Mouse (Mus musculus) cortical plate, adult 2 months (tissue): ENCODE data around the gene Dpagt1. TPM values are rescaled to one million over a fixed set of nuclear protein-coding genes. Genes with fewer than 3 reads are reported as not detected.
A peak's percentile ranks its signal among the peaks of the same experiment; 100 is the strongest.
"Not testable (repeated sequence)": the region's sequence is repeated elsewhere in the genome, so short reads cannot be mapped to it uniquely, and the experiment has no call there.

Experiments used
- H3K27ac ChIP-seq: fragments of 200-500 bp; 2 replicates; pipeline ENCODE4 v1.5.1; 2012; ENCODE audit warnings: low read length, control low read depth, inconsistent platforms; ENCODE audit not compliant: insufficient read depth
- H3K4me1 ChIP-seq: fragments of 200-500 bp; 2 replicates; pipeline ENCODE4 v1.6.1; 2011; ENCODE audit warnings: low read length; ENCODE audit not compliant: control insufficient read depth, insufficient read depth
- H3K4me3 ChIP-seq: fragments of 200-500 bp; 2 replicates; pipeline ENCODE4 v1.5.1; 2011; ENCODE audit warnings: mild to moderate bottlenecking, low read length, control low read depth; ENCODE audit not compliant: insufficient read depth
- CTCF ChIP-seq: fragments of 200-500 bp; IDR thresholded peaks from 2 replicates; pipeline ENCODE4 v1.5.1; 2011; ENCODE audit warnings: mild to moderate bottlenecking, control low read depth, low read length; ENCODE audit not compliant: insufficient read depth; ENCODE audit errors: extremely low read depth
- POLR2A ChIP-seq: fragments of 200-500 bp; IDR thresholded peaks from 2 replicates; pipeline ENCODE4 v1.6.1; 2011; ENCODE audit warnings: mild to moderate bottlenecking, low read length, control low read depth; ENCODE audit not compliant: insufficient read depth; ENCODE audit errors: extremely low read depth
- polyA plus RNA-seq: library from polyadenylated mRNA; depleted of rRNA; stranded (reverse); fragments of >200 nt; gene quantifications from 2 replicates; pipeline ENCODE4 v1.2.3, GENCODE M21; 2012; rRNA removed

Gene Dpagt1
- polyA plus RNA-seq = 18.0 and 19.3 TPM in 2 replicates

DNA sequence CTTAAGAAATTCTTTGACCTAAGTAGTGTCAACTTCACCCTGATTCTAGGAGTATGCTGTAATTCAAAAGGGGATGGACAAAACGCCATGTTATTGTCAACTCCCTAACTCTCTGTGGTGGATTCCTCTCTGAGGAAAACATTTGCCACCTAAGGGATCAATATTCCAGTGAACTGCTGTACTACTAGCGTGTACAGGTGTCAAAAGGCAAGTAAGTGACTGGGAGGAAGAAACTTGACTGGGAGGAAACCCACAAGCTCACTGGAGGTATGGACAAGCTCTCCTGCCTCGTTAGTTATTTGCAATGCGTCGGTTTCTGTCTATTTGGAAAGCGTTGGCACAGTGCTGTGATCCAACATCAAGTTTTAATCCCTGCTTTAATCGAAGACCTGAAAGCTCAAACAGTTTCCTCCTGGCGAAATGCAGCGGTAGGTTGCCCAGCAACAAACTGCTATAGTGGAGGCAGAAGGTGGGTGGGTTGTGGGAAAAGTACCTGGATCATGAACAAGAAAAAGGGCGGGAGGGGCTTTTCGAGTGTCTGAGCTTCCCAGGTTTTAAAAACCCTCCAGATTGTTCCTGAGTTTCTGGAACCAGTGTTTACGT, at the start of gene Dpagt1:
Gene Dpagt1, plus strand, starts transcription at position 252 of the 603 bp plus-strand sequence.
- Histone ChIP-seq H3K4me1 (peaks cover 7% of the 10 kb centered on the region), H3K27ac (peak within 1 kb of the TSS; percentile 0; the same call in 1 of the 2 replicates), H3K4me3 (peak within 1 kb of the TSS; percentile 42)
- TF ChIP-seq POLR2A = no peak
- no peak for TF ChIP-seq CTCF

DNA sequence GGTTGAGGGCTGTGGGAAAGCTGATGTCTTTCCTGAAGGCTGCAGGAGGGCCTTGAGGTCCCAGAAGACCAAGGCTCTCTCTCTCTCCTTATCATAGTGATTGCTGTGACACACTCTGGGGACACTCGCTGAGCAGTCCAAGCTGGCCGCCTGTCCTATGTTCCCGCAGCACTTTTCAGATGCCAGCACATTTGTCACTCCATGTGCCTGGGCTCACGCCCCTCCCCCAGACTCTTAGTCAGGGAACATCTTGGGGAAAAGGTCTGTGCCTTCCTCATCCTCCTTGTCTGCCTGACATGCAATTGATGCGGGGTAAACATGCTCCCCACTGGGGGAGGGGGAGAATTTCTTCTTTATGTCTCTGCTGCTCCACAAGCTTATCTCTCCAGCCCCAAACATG, 42.6 kb upstream of the Dpagt1 start:
- H3K4me1 ChIP-seq = peaks cover 2% of the 10 kb centered on the region; the same call in 1 of the 2 replicates
- H3K4me3 ChIP-seq = no peak overlapping the region
- TF ChIP-seq CTCF (no peak), POLR2A (no peak)
- no peak overlapping the region for H3K27ac ChIP-seq

DNA sequence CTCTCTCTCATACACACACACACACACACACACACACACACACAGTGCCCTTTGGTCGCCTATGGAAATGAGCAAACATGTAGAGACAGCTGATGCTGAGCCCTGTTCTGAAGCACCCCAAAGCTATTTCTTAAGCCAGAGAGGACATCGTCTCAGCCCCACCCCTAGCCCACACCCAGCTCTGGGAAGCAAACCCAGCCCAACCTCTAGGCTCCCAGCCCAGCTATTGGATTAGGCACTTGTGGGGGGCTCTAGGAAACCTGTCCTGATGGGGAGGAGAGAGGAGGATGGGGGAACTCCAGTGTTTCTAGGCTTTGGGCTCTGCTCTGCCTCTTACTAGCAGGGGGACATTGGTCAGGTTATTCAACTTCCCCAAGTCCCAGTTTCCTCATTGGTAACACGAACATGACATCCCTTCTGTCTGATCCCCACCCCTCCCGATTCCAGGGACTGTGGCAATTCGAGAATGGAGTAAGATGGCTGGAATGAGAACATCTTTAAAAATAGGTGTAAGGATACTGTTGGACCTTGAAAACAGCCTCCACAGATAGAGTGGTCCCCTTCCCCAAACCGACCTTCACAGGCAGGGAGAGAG, 39.5 kb upstream of the Dpagt1 start:
- H3K4me3 ChIP-seq = peak overlapping the region; percentile 87
- H3K4me1 ChIP-seq = peaks cover 4% of the 10 kb centered on the region; the same call in 1 of the 2 replicates
- no peak overlapping the region for H3K27ac ChIP-seq
- TF ChIP-seq POLR2A = no peak
- TF ChIP-seq CTCF = no peak

DNA sequence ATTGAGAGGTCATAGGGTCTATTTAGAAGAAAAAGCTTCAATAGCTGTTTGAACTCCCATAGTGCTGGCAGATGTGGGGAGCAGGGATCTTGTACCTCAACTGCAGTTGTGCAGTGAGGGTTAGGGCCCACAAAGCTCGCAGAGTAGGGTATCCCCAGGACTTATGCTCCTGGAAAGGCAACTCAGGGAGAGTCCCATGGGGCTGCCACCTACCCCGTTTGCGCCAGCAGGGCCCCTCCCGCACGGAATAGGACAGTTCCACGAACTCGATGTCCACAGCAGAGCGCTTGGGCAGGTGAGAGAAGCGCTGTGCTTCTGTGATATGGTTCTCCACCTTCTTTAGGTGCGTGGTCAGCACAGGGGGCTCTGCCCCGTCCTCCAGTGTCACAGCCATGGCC, 38.8 kb upstream of the Dpagt1 start:
- Histone ChIP-seq H3K4me1 (peaks cover 4% of the 10 kb centered on the region; the same call in 1 of the 2 replicates), H3K4me3 (peak overlapping the region; percentile 87), H3K27ac (0 out of 2 replicates have a peak overlapping the region, but pooled peaks have one; percentile 13)
- TF ChIP-seq POLR2A (no peak), CTCF (no peak)

DNA sequence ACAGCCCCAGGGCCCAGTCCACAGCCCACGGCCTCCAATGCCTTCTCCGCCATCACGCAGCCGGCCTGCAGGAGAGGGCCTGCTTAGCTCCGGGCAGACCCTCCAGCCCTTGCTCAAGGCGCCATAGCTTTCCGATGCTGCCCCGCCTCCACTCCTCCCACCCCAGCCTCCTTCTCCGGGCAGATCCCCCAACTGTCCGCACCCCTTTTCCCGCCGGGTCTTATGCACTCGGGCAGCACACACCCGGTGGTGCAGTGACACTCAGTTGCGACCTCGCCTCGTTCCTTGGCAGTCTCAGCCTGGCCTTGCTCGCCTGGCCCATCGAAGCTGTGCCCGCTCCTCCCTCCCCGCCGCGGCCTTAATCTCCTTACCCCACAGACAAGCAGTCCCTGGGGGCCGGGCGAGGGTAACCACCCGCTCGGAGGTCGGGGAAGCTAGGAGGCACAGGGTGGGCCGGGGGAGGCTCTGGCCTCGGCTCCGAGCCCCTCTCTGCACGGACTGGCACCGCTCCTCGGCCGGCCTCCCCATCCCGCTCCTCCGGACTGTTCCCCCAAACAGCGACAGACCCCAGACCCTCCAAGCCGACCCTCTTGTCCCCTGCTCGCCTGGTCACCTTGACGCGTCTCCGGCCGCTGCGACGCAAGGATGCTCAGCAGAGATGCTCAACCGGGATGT, 38.3 kb upstream of the Dpagt1 start:
- peak overlapping the region; percentile 87 for H3K4me3 ChIP-seq
- H3K4me1 ChIP-seq = peaks cover 4% of the 10 kb centered on the region; the same call in 1 of the 2 replicates
- peak overlapping the region; percentile 13 for H3K27ac ChIP-seq
- TF ChIP-seq POLR2A = no peak
- no peak for TF ChIP-seq CTCF

DNA sequence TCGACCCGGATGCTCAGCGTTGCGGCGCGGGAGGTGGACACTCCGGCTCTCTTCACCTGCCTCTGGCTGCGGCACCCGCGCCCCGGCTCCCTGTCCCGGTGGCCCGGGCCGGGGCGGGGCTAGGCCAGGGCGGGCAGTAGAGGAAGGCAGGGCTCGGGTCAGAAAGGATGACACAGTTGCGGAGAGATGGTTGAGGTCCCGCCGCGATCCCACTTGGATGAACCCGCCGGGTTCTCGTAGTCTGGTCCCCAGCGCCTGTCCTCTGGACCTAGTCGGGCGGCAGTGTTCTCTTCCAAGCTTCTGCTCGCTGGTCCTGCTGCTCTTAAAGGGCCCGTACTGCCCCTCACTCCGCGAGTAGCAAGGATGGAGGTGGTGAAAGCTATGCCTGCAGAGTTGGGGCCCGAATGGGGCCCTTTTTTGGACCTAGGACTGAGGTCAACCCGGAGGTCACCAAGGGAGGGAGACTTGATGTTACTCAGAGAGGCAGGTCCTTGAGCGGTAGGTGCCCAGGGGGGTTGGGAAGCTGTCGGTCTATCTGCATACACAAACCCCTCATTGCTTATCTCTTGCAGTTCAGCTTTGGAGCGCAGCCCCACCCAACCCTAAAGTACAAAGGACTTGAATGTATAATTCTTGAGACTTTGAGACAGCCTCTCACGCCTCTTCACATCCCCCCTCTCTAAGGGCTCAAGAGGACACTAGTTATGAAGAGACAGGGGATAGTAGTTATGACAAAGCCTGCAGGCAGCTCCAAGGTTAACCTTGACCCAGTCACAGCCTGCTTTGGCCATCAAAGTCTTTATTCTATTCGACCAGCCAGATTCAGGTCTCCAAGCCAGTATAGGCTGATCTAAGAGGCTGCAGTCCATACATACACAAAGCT, 37.5 kb upstream of the Dpagt1 start, which contains the start of gene Abcg4:
Gene Abcg4, minus strand, starts transcription at position 540 of the 883 bp plus-strand sequence.
- Histone ChIP-seq H3K4me1 (peaks cover 4% of the 10 kb centered on the region; the same call in 1 of the 2 replicates), H3K27ac (peak within 1 kb of the TSS; percentile 13), H3K4me3 (peak within 1 kb of the TSS; percentile 87)
- TF ChIP-seq POLR2A = peak; percentile 26; the same call in 1 of the 2 replicates
- TF ChIP-seq CTCF = no peak

DNA sequence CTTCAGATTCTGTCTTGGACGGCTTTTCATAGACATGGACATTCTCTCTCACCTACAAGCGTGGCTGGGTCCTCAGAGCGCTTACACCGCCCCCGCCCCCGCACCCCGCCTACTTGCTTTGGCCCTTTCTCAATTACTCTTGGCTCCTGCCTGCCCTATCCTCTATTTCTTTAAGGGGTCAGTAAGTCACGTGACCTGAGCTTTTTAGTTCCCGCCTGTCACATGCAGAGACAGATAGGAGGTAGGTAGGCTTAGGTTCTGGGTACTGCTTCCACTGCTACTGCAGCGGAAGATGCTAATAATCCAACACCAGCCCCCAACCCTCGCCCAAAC, 36.9 kb upstream of the Dpagt1 start:
- H3K27ac ChIP-seq = no peak overlapping the region
- peak overlapping the region; percentile 87 for H3K4me3 ChIP-seq
- TF ChIP-seq POLR2A = no peak
- peaks cover 4% of the 10 kb centered on the region; the same call in 1 of the 2 replicates for H3K4me1 ChIP-seq

DNA sequence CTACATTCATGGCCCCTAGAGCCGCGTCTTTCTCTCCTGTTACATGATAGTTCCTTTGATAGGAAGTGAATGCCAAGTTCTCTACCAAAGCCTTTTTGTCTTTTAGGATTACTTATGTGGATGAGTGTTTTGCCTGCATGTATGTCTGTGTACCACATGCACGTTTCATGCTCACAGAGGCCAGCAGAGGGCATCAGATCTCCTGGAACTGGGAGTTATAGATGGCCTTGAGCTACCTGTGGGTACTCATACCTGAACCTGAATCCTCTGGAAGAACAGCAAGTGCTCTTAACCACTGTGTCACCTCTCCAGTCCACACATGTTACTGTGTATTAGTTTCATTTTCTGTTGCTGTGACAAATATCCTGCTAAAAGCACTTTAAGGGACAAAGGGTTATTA, 33.3 kb upstream of the Dpagt1 start:
- TF ChIP-seq CTCF = peak; percentile 57
- TF ChIP-seq POLR2A = no peak
- H3K27ac ChIP-seq = no peak overlapping the region
- no peak overlapping the region for H3K4me3 ChIP-seq
- peaks cover 3% of the 10 kb centered on the region; the same call in 1 of the 2 replicates for H3K4me1 ChIP-seq

DNA sequence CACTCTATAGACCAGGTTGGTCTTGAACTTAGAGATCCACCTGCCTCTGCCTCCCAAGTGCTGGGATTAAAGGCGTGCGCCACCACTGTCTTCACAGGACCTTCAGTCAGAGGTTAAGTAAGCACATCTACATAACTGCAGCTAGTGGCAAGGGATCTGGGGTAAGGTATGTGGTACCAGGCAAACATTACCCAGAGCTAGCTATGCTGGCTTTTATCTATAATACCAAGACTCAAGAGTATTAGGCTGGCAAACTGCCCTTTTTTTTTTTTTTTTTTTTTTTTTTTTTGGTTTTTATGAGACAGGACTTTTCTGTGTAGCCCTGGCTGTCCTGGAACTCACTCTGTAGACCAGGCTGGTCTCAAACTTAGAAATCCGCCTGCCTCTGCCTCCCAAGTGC, 25.8 kb upstream of the Dpagt1 start:
- not testable (repeated sequence) for H3K4me1 ChIP-seq, H3K4me3 ChIP-seq, H3K27ac ChIP-seq
